22 mouse cellular contexts compared by ENCODE assay signal in the genomic region with DNA sequence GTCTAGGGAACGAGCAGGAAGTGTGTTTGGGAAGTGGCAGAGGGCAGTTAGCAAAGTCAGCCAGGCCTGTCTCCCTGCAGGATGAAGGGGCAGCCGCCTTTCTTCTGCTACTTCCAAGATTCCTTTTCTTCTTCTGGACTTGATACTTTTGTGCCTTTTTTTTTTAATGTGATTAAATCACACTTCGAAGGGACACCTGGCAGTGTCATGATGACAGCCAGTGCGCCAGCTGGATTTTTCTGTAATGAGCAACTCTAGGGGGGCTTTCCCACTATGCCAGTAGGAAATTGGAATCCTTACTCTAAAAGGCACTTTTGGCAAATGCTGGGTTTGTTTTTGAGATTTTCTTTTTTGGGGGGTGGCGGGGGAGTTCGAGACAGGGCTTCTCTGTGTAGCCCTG. TPM values are rescaled to one million over a fixed set of nuclear protein-coding genes. Genes with fewer than 3 reads are reported as not detected.
"Had no signal": no experiment of that assay in that cellular context is flagged by ENCODE, and none has a peak within 500 bp of the region (broad histone marks: within the 10 kb centered on the region; RNA-seq: fewer than 3 reads in every experiment).

No protein-coding gene starts in this region.

- H3K9ac ChIP-seq: limb, embryonic 13.5 days; liver, embryonic 14.5 days; midbrain, embryonic 12.5 days had no signal

- H3K27ac ChIP-seq: limb, embryonic 13.5 days; liver, embryonic 14.5 days; midbrain, embryonic 12.5 days had no signal

- H3K9me3 ChIP-seq: limb, embryonic 13.5 days; midbrain, embryonic 12.5 days had no signal

- H3K4me2 ChIP-seq: limb, embryonic 13.5 days; midbrain, embryonic 12.5 days had no signal

- DNase-seq: kidney, postnatal 14 days; left cerebral cortex, postnatal 4 days; lung, adult 18-20 months; lung, postnatal 10 days; lung, postnatal 4 days; right cerebral cortex, postnatal 4 days; spleen, adult 18-20 months; thymus, adult 18-20 months; thymus, postnatal 14 days had no signal

- H3K4me3 ChIP-seq: limb, embryonic 13.5 days; midbrain, embryonic 12.5 days had no signal

- H3K27me3 ChIP-seq: limb, embryonic 13.5 days; midbrain, embryonic 12.5 days had no signal

RNA-seq across cellular contexts. Expression of a gene that starts 31.8 kb away (rescaled TPM):
- total RNA-seq: layer of hippocampus, adult 8-10 months; layer of hippocampus, postnatal 14 days; left cerebral cortex, adult 18-20 months; left cerebral cortex, postnatal 10 days; left cerebral cortex, postnatal 4 days; liver, adult 2 months; megakaryocyte, adult 5-6 weeks; neutrophil, adult 5-6 weeks had no signal
- polyA plus RNA-seq: kidney, embryonic 14.5 days; limb, embryonic 13.5 days; liver, adult 2 months; neural tube, embryonic 11.5 days; stomach, embryonic 14.5 days had no signal

RNA-seq across cellular contexts. Expression of a gene that starts 36.1 kb away (rescaled TPM):
- total RNA-seq: neutrophil, adult 5-6 weeks had no signal
